Mouse (Mus musculus) E14TG2a.4 (cell line): ENCODE measurements at regions not wholly inside any gene's neighbourhood (a gene's known extent, or its start where the extent isn't known, plus 50 kb on each side); places are given as distances from the start of the nearest gene placed in this dataset.
A peak's percentile ranks its signal among the peaks of the same experiment; 100 is the strongest.

Experiments used
- H3K27me3 ChIP-seq: 2 replicates; pipeline ENCODE4 v1.6.1; 2014; ENCODE audit warnings: low read length, control low read depth; ENCODE audit not compliant: insufficient read depth
- H3K36me3 ChIP-seq: 2 replicates; pipeline ENCODE4 v1.6.1; 2014; ENCODE audit warnings: low read length, control low read depth; ENCODE audit not compliant: insufficient read depth
- H3K4me1 ChIP-seq: replicated peaks from 2 replicates; pipeline ENCODE4 v1.6.1; 2014; ENCODE audit warnings: low read depth, low read length, control low read depth
- H3K4me3 ChIP-seq: replicated peaks from 2 replicates; pipeline ENCODE4 v1.5.1; 2014; ENCODE audit warnings: mild to moderate bottlenecking, low read length
- H3K9me3 ChIP-seq: 2 replicates; pipeline ENCODE4 v1.6.1; 2014; ENCODE audit warnings: low read length, control low read depth
- CTCF ChIP-seq: conservative IDR thresholded peaks from 2 replicates; pipeline ENCODE4 v1.5.1; 2014; ENCODE audit warnings: low read length
- NANOG ChIP-seq: IDR thresholded peaks from 2 replicates; pipeline ENCODE4 v1.6.1; 2014; ENCODE audit warnings: borderline replicate concordance, low read length, mixed read lengths
- POU5F1 ChIP-seq: IDR thresholded peaks from 2 replicates; pipeline ENCODE4 v1.6.1; 2014; ENCODE audit warnings: low read length, borderline replicate concordance

- H3K27me3 ChIP-seq: no peaks in the 10 kb centered on the region
- no peaks in the 10 kb centered on the region for H3K4me1 ChIP-seq
- TF ChIP-seq CTCF (no peak), NANOG (no peak)
- no peak overlapping the region for H3K4me3 ChIP-seq
- no peaks in the 10 kb centered on the region for H3K9me3 ChIP-seq
- no peaks in the 10 kb centered on the region for H3K36me3 ChIP-seq
Measured at GRCm38 (mm10) chr4:31536811-31537210, 427.1 kb upstream of the Map3k7 start.

GRCm38 (mm10) chr4:31553780-31554394, 410.0 kb upstream of the Map3k7 start:
- peaks cover 8% of the 10 kb centered on the region for H3K4me1 ChIP-seq
- no peaks in the 10 kb centered on the region for H3K27me3 ChIP-seq
- TF ChIP-seq NANOG: no peak
- no peak for TF ChIP-seq CTCF
- no peak for TF ChIP-seq POU5F1
- H3K4me3 ChIP-seq: no peak overlapping the region
- H3K9me3 ChIP-seq: no peaks in the 10 kb centered on the region
- no peaks in the 10 kb centered on the region for H3K36me3 ChIP-seq

- Histone ChIP-seq H3K4me3 (no peak overlapping the region), H3K9me3 (no peaks in the 10 kb centered on the region), H3K4me1 (no peaks in the 10 kb centered on the region), H3K36me3 (no peaks in the 10 kb centered on the region), H3K27me3 (no peaks in the 10 kb centered on the region)
- TF ChIP-seq CTCF (no peak), POU5F1 (no peak), NANOG (no peak)
Measured at GRCm38 (mm10) chr4:31555077-31555476, 408.8 kb upstream of the Map3k7 start.

GRCm38 (mm10) chr4:31557261-31557660, 406.6 kb upstream of the Map3k7 start:
- Histone ChIP-seq H3K27me3 (no peaks in the 10 kb centered on the region), H3K4me1 (no peaks in the 10 kb centered on the region), H3K4me3 (no peak overlapping the region), H3K36me3 (no peaks in the 10 kb centered on the region), H3K9me3 (no peaks in the 10 kb centered on the region)
- TF ChIP-seq CTCF: no peak
- TF ChIP-seq NANOG: no peak

GRCm38 (mm10) chr4:31560305-31560704, 403.6 kb upstream of the Map3k7 start:
- Histone ChIP-seq H3K36me3 (no peaks in the 10 kb centered on the region), H3K9me3 (no peaks in the 10 kb centered on the region), H3K27me3 (no peaks in the 10 kb centered on the region), H3K4me1 (peaks cover 10% of the 10 kb centered on the region), H3K4me3 (no peak overlapping the region)
- TF ChIP-seq NANOG: no peak
- TF ChIP-seq POU5F1: no peak
- no peak for TF ChIP-seq CTCF

GRCm38 (mm10) chr4:31561183-31561582, 402.7 kb upstream of the Map3k7 start:
- Histone ChIP-seq H3K4me3 (no peak overlapping the region), H3K36me3 (no peaks in the 10 kb centered on the region), H3K4me1 (peaks cover 10% of the 10 kb centered on the region), H3K9me3 (no peaks in the 10 kb centered on the region), H3K27me3 (no peaks in the 10 kb centered on the region)
- TF ChIP-seq NANOG: no peak
- no peak for TF ChIP-seq CTCF
- no peak for TF ChIP-seq POU5F1

GRCm38 (mm10) chr4:31561823-31562222, 402.1 kb upstream of the Map3k7 start:
- Histone ChIP-seq H3K4me3 (no peak overlapping the region), H3K36me3 (no peaks in the 10 kb centered on the region), H3K9me3 (no peaks in the 10 kb centered on the region), H3K4me1 (peaks cover 10% of the 10 kb centered on the region), H3K27me3 (no peaks in the 10 kb centered on the region)
- TF ChIP-seq NANOG: no peak
- TF ChIP-seq CTCF: peak; percentile 56

GRCm38 (mm10) chr4:31566158-31566557, 397.7 kb upstream of the Map3k7 start:
- TF ChIP-seq CTCF (no peak), POU5F1 (no peak), NANOG (no peak)
- Histone ChIP-seq H3K4me1 (peaks cover 10% of the 10 kb centered on the region), H3K36me3 (no peaks in the 10 kb centered on the region), H3K9me3 (no peaks in the 10 kb centered on the region), H3K27me3 (no peaks in the 10 kb centered on the region), H3K4me3 (no peak overlapping the region)

GRCm38 (mm10) chr4:31566834-31567233, 397.1 kb upstream of the Map3k7 start:
- TF ChIP-seq POU5F1: no peak
- TF ChIP-seq CTCF: no peak
- TF ChIP-seq NANOG: no peak
- no peaks in the 10 kb centered on the region for H3K27me3 ChIP-seq
- no peaks in the 10 kb centered on the region for H3K36me3 ChIP-seq
- H3K4me1 ChIP-seq: peaks cover 10% of the 10 kb centered on the region
- H3K4me3 ChIP-seq: no peak overlapping the region
- H3K9me3 ChIP-seq: no peaks in the 10 kb centered on the region
